Mouse (Mus musculus): Measurements from ENCODE around the gene Olig1.

The Olig1 gene

DNA sequence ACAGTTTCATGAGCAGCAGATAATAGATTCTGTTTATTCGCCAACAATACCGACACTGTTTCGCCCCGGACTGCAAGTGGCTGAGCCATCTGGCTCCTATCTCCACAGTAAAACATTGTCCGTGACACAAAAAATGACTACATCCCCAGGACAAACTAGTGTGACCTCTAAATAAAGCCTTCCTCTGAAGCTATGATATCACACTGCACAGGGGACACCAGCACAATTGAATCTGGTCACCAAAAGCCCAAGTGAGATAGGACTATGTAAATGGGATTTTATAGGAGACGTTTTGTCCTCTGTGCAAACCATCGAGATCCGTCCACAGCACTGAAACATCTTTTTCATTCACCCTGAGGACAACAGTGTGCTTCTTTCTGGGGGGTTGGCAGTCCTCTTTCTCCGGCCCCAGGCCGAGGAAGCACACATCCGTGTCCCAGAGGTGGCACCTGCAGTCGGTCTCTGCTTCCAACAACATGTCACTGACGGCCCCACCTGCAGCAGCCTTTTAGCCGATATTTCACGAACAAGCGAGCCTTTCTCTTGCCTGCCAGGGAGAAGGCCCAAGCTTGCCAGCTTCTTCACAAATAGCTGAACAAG, 36.0 kb downstream of the Olig1 start:
- DNase-seq (ENCODE audit: low spot score in 2 of 2), result peak; percentile 7 to 23

GRCm38 (mm10) chr16:91309872-91310271, 40.3 kb downstream of the Olig1 start:
- no peak for DNase-seq (ENCODE audit: low spot score in 2 of 2)

DNA sequence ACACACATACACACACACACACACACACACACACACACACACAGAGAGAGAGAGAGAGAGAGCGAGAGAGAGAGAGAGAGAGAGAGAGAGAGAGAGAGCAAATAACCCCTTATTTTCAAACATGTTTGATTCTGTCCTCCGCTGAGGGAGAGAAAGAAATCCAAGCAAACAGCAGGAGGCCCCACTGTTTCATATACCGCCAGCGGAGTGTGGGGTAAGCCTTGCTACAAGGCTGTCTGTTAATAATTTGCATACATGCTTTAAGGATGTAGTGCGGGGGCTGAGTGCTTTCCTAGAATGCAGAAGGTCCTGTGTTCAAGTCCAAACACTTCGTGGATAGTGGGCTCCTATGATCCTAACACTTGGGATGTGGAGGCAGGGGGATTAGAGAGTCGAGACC, 43.3 kb downstream of the Olig1 start:
- no peak for DNase-seq (ENCODE audit: low spot score in 2 of 2)

GRCm38 (mm10) chr16:91314114-91314775, 44.7 kb downstream of the Olig1 start:
- peak; percentile 78 to 81 for DNase-seq (ENCODE audit: low spot score in 2 of 2)

GRCm38 (mm10) chr16:91320191-91320590, 50.6 kb downstream of the Olig1 start:
- no peak for DNase-seq (ENCODE audit: low spot score in 2 of 2)

DNA sequence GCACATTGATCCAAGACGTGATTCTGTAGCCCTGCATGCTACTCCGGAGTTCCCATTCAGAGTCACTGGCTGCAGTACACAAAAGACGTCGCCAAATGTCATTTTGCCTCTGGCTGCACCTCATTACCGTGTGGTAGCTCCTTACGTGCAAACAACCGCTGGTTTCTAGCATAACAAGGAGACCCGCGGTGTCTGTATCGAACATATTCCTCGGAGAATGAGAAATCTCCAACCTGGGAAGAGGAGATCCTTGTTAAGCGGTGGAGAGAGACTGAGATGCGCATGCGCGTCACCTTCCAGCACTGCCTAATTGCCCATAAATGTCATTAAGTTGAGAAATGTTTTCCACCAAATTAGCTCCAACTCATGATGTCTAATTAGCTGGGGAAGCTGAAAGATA, 51.0 kb downstream of the Olig1 start:
- DNase-seq (ENCODE audit: low spot score in 2 of 2), result peak; percentile 6 to 11
